Mouse (Mus musculus) kidney, adult 2 months (tissue): Measurements from ENCODE around the gene Zfp322a. TPM values are rescaled to one million over a fixed set of nuclear protein-coding genes. Genes with fewer than 3 reads are reported as not detected.
"Not testable (repeated sequence)": the region's sequence is repeated elsewhere in the genome, so short reads cannot be mapped to it uniquely, and the experiment has no call there.

ENCODE experiments used
- DNase-seq: peaks from one replicate; pipeline ENCODE4 v3.0.0; 2021
- H3K27ac ChIP-seq: fragments of 200-500 bp; 2 replicates; pipeline ENCODE4 v1.5.1; 2012; ENCODE audit warnings: low read depth, low read length, control low read depth, inconsistent platforms; ENCODE audit not compliant: insufficient read depth
- H3K27me3 ChIP-seq: fragments of 200-500 bp; replicated peaks from 2 replicates; pipeline ENCODE4 v1.6.1; 2012; ENCODE audit warnings: mild to moderate bottlenecking, moderate library complexity, low read length, inconsistent platforms; ENCODE audit not compliant: control insufficient read depth, insufficient read depth
- H3K36me3 ChIP-seq: fragments of 200-500 bp; 2 replicates; pipeline ENCODE4 v1.6.1; 2012; ENCODE audit warnings: mild to moderate bottlenecking, moderate library complexity, low read length, inconsistent platforms; ENCODE audit not compliant: control insufficient read depth, insufficient read depth
- H3K4me1 ChIP-seq: fragments of 200-500 bp; 2 replicates; pipeline ENCODE4 v1.6.1; 2011; ENCODE audit warnings: low read length; ENCODE audit not compliant: control insufficient read depth, insufficient read depth
- H3K4me3 ChIP-seq: fragments of 200-500 bp; 2 replicates; pipeline ENCODE4 v1.5.1; 2011; ENCODE audit warnings: mild to moderate bottlenecking, low read depth, low read length, control low read depth; ENCODE audit not compliant: insufficient read depth
- CTCF ChIP-seq: fragments of 200-500 bp; conservative IDR thresholded peaks from 2 replicates; pipeline ENCODE4 v1.5.1; 2011; ENCODE audit warnings: low read depth, mild to moderate bottlenecking, control low read depth, low read length, moderate library complexity, mixed read lengths; ENCODE audit not compliant: insufficient read depth, insufficient read length
- POLR2A ChIP-seq: fragments of 200-500 bp; IDR thresholded peaks from one replicate; pipeline ENCODE4 v1.6.1; 2011; ENCODE audit warnings: low read depth, low read length, control low read depth
- WGBS: fragments of 180-500 bp; shearing (Covaris S2); methylation state at CpG from one replicate; pipeline ENCODE4 v1.1.7; 2018; 5-methylcytosine and 5-hydroxymethylcytosine counted together
- polyA plus RNA-seq: library from polyadenylated mRNA; depleted of rRNA; stranded (reverse); fragments of >200 nt; gene quantifications from 2 replicates; pipeline ENCODE4 v1.2.3, GENCODE M21; 2012; rRNA removed

Gene Zfp322a
- polyA plus RNA-seq, 1 experiment = 1.9 TPM

DNA sequence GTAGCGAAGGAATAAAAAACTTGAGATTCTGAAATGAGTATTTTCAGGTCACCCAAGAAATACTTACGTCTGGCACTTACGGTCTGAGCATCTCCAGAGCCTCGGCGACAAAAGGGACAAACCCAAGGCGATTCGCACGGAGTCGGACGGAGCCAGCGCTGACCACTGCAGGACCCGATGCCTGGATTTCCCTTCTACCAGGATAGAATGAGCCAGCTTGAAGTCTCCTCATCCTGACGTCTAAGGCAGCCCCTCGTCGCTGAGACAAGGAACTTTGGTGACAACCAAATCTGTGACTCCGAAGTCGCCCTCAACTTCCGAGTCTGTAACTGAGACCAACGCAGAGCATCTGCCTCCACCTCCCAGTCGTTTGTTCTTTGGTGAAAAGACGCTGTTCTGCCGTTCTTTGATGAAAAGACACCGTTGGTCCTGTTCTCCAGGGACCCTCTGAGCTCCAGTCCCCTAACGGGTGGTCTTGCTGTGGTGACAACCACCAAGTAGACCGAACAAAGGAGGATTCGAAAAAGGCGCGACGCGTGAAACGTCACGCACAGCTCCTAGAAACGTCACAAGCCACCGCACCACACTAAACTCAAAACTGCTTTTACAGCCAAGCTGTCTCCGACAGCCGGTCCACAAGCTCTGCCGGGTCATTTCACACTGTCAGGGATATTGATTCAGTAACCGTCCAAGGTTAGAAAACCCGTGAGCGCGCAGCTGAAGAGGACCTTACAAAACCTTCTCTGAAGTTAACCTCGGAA lies 55.9 kb downstream of the Zfp322a start:
- TF ChIP-seq POLR2A (no peak), CTCF (no peak)
- H3K4me3 ChIP-seq = no peak overlapping the region
- H3K27me3 ChIP-seq = no peaks in the 10 kb centered on the region; the same call in none of the 2 replicates
- H3K36me3 ChIP-seq = no peaks in the 10 kb centered on the region
- no peaks in the 10 kb centered on the region for H3K4me1 ChIP-seq
- no peak for DNase-seq
- WGBS = 3% methylated on average over 42 of the region's 42 CpGs
- H3K27ac ChIP-seq = no peak overlapping the region

DNA sequence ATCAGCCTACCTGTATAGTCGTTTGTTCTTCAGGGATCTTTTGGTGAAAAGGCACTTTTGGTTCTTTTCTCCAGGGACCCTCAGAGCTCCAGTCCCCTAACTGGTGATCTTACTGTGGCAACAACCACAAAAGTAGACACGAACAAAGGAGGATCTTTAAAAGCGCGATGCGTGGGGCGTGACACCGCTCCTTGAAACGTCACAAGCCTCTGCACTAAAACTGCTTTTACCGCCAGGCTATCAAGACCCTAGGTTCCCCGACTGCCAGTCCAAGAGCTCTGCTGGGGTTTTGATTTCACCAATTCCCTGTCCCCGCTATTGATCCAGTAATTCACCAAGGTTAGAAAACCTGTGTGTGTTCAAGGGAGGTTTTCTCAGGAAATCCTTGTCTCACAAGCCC lies 59.0 kb downstream of the Zfp322a start:
- no peak for TF ChIP-seq CTCF
- no peak for TF ChIP-seq POLR2A
- no peak for DNase-seq
- WGBS = 7% methylated on average over 11 of the region's 11 CpGs
- Histone ChIP-seq H3K36me3 (no peaks in the 10 kb centered on the region), H3K27me3 (peaks cover 3% of the 10 kb centered on the region), H3K4me3 (no peak overlapping the region), H3K27ac (no peak overlapping the region), H3K4me1 (no peaks in the 10 kb centered on the region)

- TF ChIP-seq CTCF (no peak), POLR2A (no peak)
- Histone ChIP-seq H3K27ac (no peak overlapping the region), H3K4me3 (no peak overlapping the region), H3K4me1 (no peaks in the 10 kb centered on the region), H3K27me3 (peaks cover 3% of the 10 kb centered on the region), H3K36me3 (no peaks in the 10 kb centered on the region)
- 4% methylated on average over 28 of the region's 28 CpGs for WGBS
- DNase-seq = no peak
Measured at GRCm38 (mm10) chr13:23309495-23310011, 59.5 kb downstream of the Zfp322a start.

DNA sequence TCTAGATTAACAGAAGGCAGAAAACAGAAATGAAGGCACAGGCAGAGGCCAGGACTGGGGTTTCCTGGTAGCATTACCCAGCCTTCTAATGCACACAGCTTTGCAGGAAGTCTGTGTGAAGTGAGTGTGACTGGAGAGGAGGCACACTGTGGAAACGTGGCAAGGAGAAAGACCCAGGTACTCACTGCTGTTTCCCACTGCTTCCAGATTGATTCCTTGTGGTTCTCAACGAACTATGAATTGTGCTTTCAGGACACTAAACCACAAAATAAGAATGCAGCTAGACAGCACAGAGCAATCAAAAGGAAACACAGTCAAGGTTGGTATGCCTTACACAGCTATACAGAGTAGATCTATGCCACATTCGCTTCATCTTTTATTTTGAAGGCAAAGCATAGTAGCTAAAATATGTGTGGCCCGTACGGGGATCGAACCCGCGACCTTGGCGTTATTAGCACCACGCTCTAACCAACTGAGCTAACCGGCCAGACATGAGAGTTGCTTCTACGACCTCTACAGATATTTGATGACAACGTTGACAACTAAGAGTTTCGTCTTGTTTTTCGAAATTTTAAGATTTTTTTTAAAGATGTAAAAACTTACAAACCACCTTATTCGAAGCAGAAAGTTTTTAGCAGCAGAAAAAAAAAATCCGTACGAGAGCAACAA lies 60.2 kb downstream of the Zfp322a start:
- WGBS = 9% methylated on average over 18 of the region's 18 CpGs
- H3K27ac ChIP-seq, H3K36me3 ChIP-seq, DNase-seq, H3K27me3 ChIP-seq, H3K4me3 ChIP-seq, H3K4me1 ChIP-seq: not testable (repeated sequence)

DNA sequence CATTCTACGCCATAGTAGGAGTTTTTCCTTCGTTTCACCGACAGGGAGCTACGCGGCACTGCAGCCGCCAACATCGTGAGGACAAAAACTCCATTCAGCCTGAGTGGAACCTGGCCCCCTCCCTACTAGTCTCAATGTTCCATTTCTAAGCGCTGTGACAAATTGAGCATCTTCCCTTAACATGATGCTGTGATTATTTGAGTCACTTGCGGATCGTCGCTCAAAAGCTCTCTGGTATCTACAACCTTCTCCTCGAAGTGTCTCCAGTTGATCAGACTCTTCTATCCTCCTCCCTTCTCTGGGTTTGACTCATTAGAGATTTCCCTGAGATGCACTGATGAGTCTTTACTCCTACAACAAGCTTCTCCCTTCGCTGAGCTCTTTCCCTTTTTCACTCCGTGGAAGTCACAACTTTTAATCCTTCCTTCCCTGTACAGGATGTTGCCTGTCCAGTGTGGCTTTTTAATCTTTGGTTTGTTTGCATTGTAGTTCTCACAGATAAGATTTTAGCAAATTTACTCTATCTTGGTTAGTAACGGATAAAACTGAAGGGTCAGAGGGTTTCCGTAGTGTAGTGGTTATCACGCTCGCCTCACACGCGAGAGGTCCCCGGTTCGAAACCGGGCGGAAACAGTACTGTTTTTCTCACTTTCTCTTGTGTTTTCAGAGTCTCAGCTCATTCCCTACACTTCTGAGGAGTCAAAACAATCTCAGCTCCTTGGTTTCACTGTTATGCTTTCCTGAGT lies 61.8 kb downstream of the Zfp322a start:
- H3K27me3 ChIP-seq = peaks cover 3% of the 10 kb centered on the region
- DNase-seq = no peak
- H3K36me3 ChIP-seq = no peaks in the 10 kb centered on the region
- 6% methylated on average over 24 of the region's 24 CpGs for WGBS
- no peak overlapping the region for H3K27ac ChIP-seq
- no peak overlapping the region for H3K4me3 ChIP-seq
- TF ChIP-seq POLR2A = no peak
- no peak for TF ChIP-seq CTCF
- H3K4me1 ChIP-seq = no peaks in the 10 kb centered on the region

GRCm38 (mm10) chr13:23306707-23307068 lies 62.3 kb downstream of the Zfp322a start:
- peaks cover 3% of the 10 kb centered on the region for H3K27me3 ChIP-seq
- WGBS = 29% methylated on average over 10 of the region's 10 CpGs
- no peak overlapping the region for H3K4me3 ChIP-seq

More at GRCm38 (mm10) chr13:23306707-23307068, 62.3 kb downstream of the Zfp322a start:
- DNase-seq = no peak
- TF ChIP-seq POLR2A = no peak
- Histone ChIP-seq H3K36me3 (no peaks in the 10 kb centered on the region), H3K4me1 (no peaks in the 10 kb centered on the region), H3K27ac (no peak overlapping the region)

Other genes with a start within 250 kb of the Zfp322a start
- not detected in 2 replicates for gene Vmn1r218, start 236.1 kb downstream of the Zfp322a start, polyA plus RNA-seq
- not detected in 2 replicates for gene Vmn1r219, start 209.9 kb downstream of the Zfp322a start, polyA plus RNA-seq
- not detected in 2 replicates for gene Vmn1r220, start 181.2 kb downstream of the Zfp322a start, polyA plus RNA-seq
- gene Vmn1r221, start 155.1 kb downstream of the Zfp322a start, polyA plus RNA-seq = not detected in 2 replicates
- not detected in 2 replicates for gene Vmn1r222, start 133.3 kb downstream of the Zfp322a start, polyA plus RNA-seq
- not detected in 2 replicates for gene Vmn1r223, start 122.1 kb downstream of the Zfp322a start, polyA plus RNA-seq
- gene Abt1, start 54.7 kb upstream of the Zfp322a start, polyA plus RNA-seq = 3.3 and 3.9 TPM in 2 replicates
- gene Btn1a1, start 96.7 kb upstream of the Zfp322a start, polyA plus RNA-seq = not detected in 2 replicates
- gene Btn2a2, start 119.6 kb upstream of the Zfp322a start, polyA plus RNA-seq = not detected in 2 replicates
- gene Hist1h4h, start 161.8 kb upstream of the Zfp322a start, polyA plus RNA-seq = 44.7 and 57.5 TPM in 2 replicates
- 4.3 and 8.0 TPM in 2 replicates for gene Hist1h2af, start 164.7 kb upstream of the Zfp322a start, polyA plus RNA-seq
- 0.25 and 0.58 TPM in 2 replicates for gene Hist1h3g, start 166.2 kb upstream of the Zfp322a start, polyA plus RNA-seq
- 0.27 and 0.36 TPM in 2 replicates for gene Hist1h2bh, start 174.2 kb upstream of the Zfp322a start, polyA plus RNA-seq
- gene Hist1h3f, start 174.8 kb upstream of the Zfp322a start, polyA plus RNA-seq = 0.74 and 0.87 TPM in 2 replicates
- gene Hist1h4f, start 182.4 kb upstream of the Zfp322a start, polyA plus RNA-seq = 1.4 and 2.5 TPM in 2 replicates
- 0.05 and 0.09 TPM in 2 replicates for gene Hist1h1d, start 184.1 kb upstream of the Zfp322a start, polyA plus RNA-seq
- 3.8 and 4.3 TPM in 2 replicates for gene Hist1h3e, start 193.2 kb upstream of the Zfp322a start, polyA plus RNA-seq
- gene Hist1h2ae, start 202.0 kb upstream of the Zfp322a start, polyA plus RNA-seq = 0.22 and 0.58 TPM in 2 replicates
- 3.1 and 4.6 TPM in 2 replicates for gene Hist1h2bg, start 202.2 kb upstream of the Zfp322a start, polyA plus RNA-seq
- 0.30 and 0.99 TPM in 2 replicates for gene Hist1h2bf, start 205.0 kb upstream of the Zfp322a start, polyA plus RNA-seq
- gene Hist1h2ad, start 205.2 kb upstream of the Zfp322a start, polyA plus RNA-seq = not detected in 2 replicates
- 0.68 and 0.88 TPM in 2 replicates for gene Hist1h3d, start 206.6 kb upstream of the Zfp322a start, polyA plus RNA-seq
- 3.7 and 5.4 TPM in 2 replicates for gene Hist1h4d, start 212.4 kb upstream of the Zfp322a start, polyA plus RNA-seq